Mouse (Mus musculus) gastrocnemius, postnatal 25 days (tissue): Measurements from ENCODE around the gene Yaf2. TPM values are rescaled to one million over a fixed set of nuclear protein-coding genes. Genes with fewer than 3 reads are reported as not detected.
"Not testable (repeated sequence)": the region's sequence is repeated elsewhere in the genome, so short reads cannot be mapped to it uniquely, and the experiment has no call there.

Source experiments
- DNase-seq: peaks from one replicate; pipeline ENCODE4 v3.0.0; 2022
- long read RNA-seq, 2 experiments: library from polyadenylated mRNA; stranded (forward); transcript quantifications; one replicate each; pipeline ENCODE4 v2.0.0; 2021
- total RNA-seq, 2 experiments: library from RNA; stranded (reverse); gene quantifications; 1 replicate in 1 of 2; 2 replicates in 1 of 2; pipeline ENCODE4 v1.2.3; 2021

The Yaf2 gene
- total RNA-seq, result 10 to 100 TPM; 13.3 to 14.6 TPM
- long read RNA-seq, experiment 1, transcript Yaf2-202 (5 exons, 1,870 nt), result minor isoform, 21 of 63 reads
- long read RNA-seq, experiment 1, transcript Yaf2-201 (4 exons, 1,676 nt), result major isoform, 32 of 63 reads
- long read RNA-seq, experiment 1, partial matches to known transcripts, result 7 of 63 reads
- long read RNA-seq, experiment 1, other reads (novel, unspliced or antisense), result 3 of 63 reads
- long read RNA-seq, experiment 2, transcript Yaf2-202 (5 exons, 1,870 nt), result minor isoform, 24 of 56 reads
- long read RNA-seq, experiment 2, transcript Yaf2-201 (4 exons, 1,676 nt), result major isoform, 29 of 56 reads
- long read RNA-seq, experiment 2, partial matches to known transcripts, result 2 of 56 reads
- long read RNA-seq, experiment 2, other reads (novel, unspliced or antisense), result 1 of 56 reads

DNA sequence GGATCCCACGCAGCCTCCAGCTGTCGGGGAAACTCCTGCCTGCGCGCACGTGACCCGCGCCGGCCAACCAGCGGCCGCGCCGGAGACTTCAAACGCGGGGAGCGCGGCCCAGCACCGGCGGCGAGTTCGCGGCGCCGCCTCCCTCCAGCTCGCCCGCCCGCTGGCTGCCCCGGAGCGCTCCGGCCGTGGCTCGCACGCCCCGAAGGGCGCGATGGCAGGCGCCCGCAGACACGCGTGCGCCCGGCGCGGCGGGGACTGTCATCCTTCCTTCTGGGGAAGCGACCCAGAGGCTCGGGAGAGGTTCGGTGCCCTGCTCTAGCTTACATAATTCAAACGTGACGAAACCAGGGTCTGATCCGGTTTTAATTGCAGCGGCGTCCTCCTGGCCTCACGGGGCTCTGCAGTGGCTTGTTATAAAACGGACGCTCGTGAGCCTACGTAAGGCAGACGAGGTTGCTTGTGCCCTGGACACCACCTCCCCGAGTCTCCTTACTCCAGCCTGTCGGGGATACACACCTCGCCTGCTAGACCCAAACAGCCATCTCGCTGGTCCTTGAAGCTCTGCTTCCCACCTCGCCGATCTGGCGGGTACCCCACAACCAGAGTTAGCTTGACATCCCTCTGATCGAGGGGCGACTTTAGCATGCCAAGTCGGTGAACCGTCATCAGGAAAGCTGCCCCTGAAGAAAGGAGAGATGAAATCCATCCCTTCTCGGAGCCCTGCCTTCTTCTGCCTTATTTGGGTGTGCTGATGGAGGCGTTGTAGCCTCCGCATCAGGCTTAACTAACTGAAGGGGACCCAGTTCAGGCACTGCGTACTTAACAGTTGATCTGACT is at the start of gene Yaf2:
TSS of gene Yaf2 (minus strand) at position 11 of the 837 bp plus-strand sequence.
- peak; percentile 89 for DNase-seq

DNA sequence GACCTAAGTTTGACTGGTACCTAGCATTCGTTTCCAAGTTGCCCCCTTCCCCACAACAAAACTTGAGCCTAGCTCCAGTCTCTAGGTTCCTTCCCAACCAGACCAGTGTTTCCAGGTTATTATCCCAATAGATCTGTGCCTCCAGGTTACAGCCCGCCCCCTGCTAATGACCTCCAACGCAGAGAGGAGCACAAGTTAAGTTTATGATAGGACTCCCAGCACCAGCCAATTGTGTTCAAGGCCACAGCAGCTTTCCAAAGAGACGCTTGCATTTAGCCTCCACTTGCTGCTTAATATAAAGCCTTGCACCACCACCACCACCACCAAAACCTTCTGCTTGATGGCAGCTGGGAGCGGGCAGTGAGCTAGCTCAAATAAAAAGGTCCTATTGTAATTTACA is 44.6 kb upstream of the Yaf2 start:
- DNase-seq, result no peak

DNA sequence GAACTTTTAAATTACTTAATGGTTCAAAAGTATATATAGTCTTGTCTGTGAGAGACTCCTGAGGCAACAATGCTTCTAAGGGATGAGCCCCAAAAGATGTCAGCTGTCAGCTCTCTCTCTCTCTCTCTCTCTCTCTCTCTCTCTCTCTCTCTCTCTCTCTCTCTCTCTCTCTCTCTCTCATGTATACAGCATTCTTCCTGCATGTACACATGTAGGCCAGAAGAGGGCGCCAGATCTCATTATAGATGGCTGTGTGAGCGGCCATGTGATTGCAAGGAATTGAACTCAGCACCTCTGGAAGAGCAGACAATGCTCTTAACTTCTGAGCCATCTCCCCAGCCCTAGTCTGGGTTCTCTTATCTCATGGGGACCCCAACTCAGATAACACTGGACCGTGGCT is 42.4 kb upstream of the Yaf2 start:
- DNase-seq, result no peak

DNA sequence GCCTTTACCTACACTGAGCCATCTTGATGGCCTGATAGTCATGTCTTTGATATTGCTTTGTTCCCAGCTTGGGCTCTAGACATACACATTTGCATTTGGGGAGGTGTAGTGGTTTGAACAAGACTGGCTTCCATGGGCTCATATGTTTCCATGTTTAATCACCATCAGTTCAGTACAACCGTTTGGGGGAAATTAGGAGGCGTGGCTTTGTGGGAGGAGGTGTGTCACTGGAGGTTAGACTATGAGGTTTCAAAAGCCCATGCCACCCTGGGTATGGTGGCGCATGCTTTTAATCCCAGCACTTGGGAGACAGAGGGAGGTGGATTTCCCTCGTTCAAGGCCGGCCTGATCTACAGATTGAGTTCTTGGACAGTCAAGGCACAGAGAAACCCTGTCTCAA is 39.0 kb upstream of the Yaf2 start:
- no peak for DNase-seq

DNA sequence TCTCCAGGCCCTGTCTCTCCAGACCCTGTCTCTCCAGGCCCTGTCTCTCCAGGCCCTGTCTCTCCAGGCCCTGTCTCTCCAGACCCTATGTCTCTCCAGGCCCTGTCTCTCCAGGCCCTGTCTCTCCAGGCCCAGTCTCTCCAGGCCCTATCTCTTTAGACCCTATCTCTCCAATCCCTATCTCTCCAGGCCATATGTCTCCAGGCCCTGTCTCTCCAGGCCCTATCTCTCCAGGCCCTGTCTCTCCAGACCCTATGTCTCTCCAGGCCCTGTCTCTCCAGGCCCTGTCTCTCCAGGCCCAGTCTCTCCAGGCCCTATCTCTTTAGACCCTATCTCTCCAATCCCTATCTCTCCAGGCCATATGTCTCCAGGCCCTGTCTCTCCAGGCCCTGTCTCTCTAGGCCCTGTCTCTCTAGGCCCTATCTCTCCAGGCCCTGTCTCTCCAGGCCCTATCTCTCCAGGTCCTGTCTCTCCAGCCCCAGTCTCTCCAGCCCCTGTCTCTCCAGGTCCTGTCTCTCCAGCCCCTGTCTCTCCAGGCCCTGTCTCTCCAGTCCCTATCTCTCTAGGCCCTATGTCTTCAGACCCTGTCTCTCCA is 35.9 kb upstream of the Yaf2 start:
- DNase-seq, result not testable (repeated sequence)

DNA sequence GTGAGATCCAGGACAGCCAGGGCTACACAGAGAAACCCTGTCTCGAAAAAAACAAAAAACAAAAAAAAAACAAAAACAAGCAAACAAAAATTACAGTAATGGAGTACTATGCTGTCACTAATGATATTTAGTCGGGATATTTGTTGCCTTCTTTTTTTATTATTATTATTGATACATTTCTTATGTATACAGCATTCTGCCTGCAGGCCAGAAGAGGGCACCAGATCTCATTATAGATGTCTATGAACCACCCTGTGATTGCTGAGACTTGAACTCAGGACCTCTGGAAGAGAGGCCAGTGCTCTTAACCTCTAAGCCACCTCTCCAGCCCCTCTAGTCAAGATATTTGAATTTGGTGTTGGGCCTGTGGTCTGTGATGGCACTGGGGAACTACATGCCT is 35.1 kb upstream of the Yaf2 start:
- DNase-seq, result no peak

DNA sequence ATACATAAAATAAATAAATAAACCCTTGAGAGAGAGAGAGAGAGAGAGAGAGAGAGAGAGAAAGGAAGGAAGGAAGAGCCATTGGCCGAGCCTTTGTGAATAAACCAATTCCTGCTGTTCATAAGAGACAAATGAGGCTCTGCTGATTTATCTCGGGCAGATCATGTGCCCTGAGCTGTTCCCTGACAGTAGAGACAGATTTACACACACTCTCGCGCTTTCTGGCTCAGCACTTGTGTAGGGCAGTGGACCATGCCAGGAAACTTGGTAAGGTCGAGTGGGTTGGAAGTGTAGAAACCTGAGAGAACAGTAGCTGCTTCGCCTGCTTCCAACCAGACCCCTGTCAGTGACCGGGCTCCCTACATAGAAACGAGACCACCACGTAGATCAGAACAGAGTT is 31.8 kb upstream of the Yaf2 start:
- no peak for DNase-seq

DNA sequence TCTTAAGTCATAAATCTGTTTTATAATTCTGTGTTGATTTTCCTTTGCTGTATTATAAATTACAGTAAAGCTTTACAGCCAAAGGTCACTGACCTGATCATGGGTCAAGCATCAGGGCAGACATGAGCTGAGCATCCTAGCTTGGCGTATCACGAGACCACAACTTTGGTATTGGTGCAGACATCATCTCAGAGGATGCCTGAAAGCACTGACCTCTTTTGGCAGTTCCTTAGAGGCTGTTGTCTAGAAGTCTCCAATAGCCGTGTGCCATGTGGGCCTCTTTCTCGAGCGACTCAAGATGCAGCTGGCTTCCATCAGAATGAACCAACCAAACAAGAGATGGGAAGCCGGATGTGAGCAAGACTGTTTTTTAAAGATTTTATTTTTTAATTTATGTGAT is 28.8 kb upstream of the Yaf2 start:
- no peak for DNase-seq

DNA sequence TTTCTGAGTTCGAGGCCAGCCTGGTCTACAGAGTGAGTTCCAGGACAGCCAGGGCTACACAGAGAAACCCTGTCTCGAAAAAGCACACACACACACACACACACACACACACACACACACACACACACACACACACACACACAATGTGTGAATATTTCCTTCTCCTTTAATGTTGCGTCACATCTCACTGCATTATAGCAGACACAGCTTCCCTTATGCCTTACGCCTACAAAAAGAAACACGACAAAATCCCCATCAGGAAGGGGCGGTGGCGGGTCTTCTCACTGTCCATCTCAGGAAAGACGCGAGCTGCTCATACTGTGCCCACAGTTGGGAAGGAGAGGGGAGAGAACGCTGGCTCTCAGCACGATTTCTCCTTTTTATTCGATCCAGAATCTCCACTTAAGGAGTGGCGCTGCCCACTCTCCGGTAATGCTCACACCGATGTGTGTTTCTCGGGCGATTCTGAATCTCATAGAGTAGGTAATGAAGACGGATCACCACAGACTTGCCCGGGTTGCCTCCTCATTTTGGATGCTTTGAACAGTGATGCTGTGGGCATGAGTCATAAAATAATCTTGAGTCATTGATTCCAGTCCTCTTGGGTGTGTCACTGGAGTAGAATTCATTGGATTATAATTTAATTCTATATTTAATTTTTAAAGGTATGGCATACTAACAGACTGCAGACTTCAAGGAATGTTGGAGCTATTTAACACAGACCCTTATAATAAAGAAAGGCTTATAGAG is 21.8 kb upstream of the Yaf2 start:
- no peak for DNase-seq

DNA sequence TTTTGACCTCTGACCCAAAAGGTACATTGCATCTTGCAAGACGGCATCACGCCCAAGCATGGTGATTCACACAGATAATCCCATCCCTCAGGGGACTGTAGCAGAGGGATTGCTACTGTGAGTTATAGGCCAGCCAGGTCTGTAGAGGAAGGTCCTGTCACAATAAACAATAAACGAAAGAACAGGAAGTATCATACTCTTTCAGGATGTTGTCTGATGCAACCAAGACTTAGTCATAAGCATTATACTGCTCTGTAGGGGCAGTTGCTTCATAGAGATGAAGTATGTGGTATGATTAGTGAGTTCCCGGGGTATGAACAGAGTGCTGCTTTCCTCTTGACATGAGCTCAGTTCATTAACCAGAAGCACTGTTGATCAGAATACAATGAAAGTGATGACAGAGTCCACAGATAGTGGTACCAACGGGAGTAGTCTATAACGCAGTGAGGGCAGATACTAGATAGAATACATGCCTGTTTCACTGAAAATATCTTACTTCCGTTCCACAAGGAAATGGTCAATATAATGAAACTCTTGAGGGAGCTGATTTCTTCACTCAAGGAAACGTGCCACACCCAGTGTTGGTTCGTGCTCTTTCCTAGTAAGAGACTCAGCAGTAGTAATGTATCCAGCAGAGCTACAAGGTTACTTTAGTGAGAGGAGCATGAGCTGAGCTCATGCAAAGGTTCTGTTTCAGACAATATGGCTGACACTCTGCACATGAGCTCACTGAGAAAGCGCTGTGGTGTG is 4.1 kb upstream of the Yaf2 start:
- no peak for DNase-seq

DNA sequence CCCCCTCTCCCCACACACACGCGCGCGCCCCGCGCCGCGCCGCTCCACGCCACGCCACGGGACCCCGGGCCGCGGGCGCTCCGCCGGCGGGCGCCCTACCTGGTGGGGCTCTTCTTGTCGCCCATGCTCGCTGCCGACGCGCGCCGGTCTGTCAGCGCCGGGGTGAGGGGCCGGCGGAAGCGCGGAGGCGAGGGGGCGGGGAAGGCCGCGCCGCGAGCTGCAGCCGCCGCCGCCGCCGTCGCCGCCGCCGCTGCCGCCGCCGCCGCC is 144 bp downstream of the Yaf2 start:
- DNase-seq, result no peak

DNA sequence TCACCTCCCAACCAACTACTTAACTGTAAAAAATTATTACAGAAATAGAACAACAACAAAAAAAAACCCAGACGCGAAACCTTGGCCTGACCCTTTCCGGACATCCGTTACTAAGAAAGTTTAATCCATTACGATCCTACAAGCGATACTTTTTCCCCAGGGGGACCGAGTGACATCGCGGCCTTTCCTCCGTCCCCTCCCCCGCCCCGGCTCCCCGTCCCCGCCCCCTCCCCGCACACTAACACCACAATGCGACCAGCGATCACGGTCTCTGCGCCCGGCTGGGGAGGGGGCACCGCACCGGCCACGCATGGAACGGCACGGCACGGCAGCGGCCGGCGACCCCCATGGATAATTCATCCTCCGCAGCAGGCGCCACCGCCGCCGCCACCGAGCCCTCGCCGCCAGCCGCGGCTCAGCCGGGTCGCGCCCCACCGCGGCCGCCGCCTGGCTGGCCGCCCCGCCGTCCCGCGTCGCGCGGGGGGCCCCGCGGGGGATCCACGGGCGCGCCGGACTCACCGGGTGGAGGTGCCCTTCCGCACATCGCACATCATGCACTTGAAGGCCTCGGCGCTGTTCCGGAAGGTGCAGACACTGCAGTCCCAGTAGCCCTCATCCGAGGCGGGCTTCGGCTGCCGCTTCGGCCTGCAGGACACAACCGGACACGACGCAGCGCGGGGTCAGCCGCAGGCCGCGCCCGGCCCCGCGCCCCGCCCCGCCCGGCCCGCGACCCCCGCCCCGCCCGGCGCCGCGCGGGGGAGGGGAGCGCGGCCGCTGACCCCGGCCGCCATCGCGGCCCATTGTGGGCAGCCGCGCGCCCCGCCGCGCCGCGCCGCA is 696 bp downstream of the Yaf2 start:
- peak; percentile 28 for DNase-seq

DNA sequence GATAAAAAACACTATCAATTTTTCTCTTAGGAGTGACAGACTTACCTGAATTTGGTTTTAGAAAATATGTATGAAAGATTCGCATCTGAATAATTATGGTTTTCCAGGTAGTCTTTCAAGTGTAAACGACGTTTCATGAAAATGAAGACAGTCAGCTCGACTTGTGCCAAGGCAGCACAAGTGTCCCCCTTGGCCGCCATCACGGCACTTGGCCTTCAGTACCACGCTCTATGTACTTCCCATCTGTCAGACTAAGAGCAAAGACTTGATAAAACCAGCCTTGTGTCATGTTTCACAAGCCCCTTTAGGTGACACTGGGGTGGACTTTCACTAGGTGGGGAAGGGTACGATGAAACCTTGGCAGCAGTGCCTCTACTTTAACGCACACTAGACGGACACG is 5.5 kb downstream of the Yaf2 start:
- no peak for DNase-seq

DNA sequence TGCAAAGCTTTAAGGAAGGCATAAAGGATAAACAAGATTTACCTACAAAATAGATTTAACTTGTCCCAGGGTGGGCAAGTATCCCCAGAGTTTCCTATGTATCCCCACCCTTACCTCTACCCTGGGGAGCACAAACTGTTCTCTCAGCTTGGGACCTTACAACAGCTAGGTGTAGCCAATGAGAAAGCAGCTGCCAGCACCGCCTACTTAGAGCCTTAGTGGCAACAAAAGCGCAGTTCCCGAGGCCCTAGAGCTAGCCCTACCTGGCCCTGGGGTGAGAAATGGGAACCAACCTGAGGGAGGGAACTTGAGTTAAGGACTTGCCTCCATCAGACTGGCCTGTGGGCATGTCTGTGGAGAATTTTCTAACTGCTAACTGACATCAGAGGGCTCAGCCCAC is 9.5 kb downstream of the Yaf2 start:
- no peak for DNase-seq

DNA sequence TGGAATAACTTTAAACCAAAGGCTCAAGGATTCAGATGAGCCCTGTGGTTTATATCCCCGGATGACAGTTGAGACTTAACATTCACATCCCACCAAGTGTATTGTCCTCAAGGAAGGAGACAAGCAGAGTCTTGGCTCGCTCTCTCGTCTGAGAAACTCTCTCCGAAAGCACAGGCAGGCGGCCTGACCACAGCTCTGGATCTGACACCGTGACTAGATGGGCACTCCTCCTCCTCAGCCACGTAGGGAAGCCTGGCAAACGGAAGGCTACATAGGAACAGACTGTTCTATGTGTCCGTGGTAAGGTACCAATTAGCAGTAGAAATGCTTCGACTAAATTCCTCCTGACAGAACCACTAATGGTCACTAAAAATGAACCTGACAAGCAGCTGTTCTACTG is 10.1 kb downstream of the Yaf2 start:
- DNase-seq, result peak; percentile 29

DNA sequence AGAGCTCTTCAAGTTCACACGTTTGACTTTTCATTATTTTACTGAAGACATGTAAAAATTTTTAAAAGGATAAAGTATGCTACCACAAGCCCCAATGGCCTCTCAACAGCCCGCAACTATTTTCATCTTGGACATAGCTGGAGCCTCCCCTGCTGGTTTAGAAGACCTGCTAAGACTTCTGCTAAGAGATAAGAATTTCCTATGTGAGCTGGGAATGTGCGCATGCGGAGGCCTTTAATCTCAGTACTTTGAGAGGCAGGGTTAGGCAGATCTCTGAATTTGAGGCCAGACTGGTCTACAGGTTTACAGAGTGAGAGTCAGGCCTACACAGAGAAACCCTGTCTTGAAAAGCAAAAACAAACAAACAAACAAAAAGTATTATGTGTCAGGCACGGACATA is 11.4 kb downstream of the Yaf2 start:
- no peak for DNase-seq

DNA sequence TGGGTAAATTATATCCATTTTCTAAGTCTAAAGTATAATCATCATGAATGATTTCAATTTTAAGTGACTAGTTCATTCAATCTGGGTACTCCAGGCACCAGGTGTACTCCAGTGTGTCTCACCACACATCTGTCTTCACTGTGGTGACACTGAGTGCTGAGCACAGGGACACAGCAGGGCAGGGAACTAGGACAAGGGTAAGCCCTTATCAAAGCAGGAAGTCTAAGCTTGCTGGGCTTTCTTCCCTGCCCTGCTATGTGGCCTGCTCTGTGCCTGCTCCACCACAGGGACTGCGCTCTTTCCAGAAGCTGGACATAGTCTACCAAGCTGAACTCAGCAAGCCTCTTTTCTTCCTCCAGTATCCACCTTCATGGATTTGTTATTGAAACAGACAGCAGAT is 18.0 kb downstream of the Yaf2 start:
- DNase-seq, result no peak

DNA sequence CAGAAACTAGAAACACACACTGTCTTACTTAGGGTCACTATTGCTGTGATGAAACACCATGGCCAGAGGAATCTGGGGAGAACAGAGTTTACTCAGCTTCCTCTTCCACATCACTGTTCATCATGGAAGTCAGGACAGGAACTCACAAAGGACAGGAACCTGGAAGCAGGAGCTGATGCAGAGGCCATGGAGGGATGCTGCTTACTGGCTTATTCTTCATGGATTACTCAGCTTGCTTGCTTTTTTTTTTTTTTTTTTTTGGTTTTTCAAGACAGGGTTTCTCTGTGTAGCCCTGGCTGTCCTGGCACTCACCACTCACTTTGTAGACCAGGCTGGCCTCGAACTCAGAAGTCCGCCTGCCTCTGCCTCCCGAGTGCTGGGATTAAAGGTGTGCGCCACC is 26.4 kb downstream of the Yaf2 start:
- not testable (repeated sequence) for DNase-seq

DNA sequence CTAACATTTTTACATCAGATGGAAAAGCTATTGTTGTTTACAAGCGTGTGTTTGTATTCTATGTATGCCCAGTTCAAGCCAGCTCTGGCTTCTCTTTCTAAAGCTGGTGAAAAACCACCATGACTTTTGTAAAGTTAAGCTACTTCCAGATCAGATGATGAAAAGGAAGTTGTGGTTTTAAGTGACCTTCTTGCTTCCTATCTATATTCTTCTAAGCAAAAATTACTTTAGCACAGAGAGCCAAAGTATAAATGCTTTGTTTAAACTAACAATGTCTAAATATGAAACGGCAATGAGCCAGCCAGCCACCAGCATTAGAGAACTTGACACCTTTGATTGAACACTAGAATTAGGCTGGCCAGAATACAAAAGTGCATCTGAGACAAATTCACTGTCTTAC is 38.5 kb downstream of the Yaf2 start:
- no peak for DNase-seq

DNA sequence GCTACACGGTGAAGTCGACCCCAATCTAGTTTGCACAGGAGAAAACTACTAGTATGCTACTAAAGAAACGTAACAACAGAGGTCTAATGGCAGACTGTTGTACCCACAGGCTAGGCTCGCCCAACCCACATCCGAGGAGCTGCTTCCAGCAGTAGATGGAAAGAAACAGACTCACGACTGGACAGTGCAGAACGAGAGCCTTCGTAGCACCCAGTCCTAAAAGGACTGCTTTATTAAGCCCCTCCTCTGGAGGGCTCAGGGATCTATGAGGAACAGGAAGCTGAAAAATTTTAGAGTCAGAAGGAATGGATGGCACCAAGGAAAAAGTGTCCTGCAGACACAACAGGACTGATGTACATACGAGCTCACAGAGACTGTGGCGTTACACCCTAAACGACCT is 42.3 kb downstream of the Yaf2 start:
- DNase-seq, result no peak

DNA sequence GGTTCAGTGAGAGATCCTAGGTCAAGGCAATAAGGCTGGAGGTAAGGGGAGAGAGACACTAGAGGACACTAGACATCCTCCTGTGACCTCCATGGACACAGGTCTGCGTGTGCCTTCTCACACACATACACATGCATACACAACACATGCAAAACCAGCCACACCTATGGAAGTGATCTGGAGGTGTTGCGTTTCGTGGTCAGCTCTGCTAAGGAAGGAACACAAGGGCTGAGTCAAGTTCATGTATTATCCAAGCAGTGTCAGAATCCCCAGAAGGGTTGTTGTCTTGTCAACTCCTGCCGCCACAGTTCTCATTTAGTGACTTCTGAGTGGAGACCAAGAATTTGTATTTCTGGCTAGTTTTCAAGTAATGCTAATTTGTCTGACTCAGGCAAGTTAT is 48.4 kb downstream of the Yaf2 start:
- DNase-seq, result no peak
